Mouse (Mus musculus): Measurements from ENCODE around the gene Bptf. TPM values are rescaled to one million over a fixed set of nuclear protein-coding genes. Genes with fewer than 3 reads are reported as not detected.
"Not testable (repeated sequence)": the region's sequence is repeated elsewhere in the genome, so short reads cannot be mapped to it uniquely, and the experiment has no call there.

Gene Bptf
- polyA plus RNA-seq, 1 experiment from 2014 or later: 39.4 TPM

DNA sequence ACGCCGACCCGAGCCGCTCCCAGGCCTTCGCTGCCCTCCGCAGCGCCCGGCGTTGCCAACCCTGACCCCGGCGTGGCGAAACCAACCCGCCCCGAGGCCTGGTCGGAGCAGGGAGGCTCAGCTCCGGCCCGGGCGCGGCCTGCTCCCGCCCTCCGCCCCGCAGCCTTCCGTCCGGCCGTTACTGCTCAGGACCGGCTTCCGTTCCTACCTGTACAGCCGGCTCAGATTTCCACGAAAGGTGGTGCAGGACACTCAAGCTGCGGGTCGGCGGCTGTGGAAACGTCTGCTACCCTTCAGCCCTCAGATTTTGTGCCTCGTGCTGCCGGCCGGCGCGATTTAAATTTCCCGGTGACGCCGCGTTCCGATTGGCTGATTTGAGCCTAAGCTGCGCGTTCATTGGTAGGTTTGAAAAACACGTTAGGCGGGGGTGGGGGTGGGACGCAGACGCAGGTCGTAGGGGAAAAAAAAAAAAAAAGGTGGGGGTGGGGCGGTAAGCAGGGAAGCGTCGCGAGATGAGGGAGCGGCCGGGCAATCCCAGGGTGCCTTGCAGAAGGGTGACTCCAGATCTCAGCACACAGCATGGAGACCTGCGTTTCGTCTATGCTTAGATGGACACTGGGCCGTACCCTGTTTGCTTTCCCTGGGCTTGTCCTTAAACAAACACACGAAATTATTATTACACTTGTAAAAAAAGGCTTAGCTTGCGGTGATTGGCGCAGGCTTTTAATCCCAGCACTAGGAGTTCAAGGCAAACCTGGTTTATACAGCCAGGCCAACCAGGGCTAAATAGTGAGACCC is 132.6 kb downstream of the Bptf start, which contains the start of gene Kpna2:
Kpna2 (minus strand) TSS at position 391 of the 798 bp plus-strand sequence.
- H3K27me3 ChIP-seq: no peaks in the 10 kb centered on the region
- peaks cover 24% of the 10 kb centered on the region for H3K36me3 ChIP-seq
- under 1% methylated on average over 62 of the region's 62 CpGs for WGBS
- ATAC-seq (ENCODE audit: insufficient number of reproducible peaks, insufficient read depth, low FRiP score, low TSS enrichment): peak; percentile 85
- H3K4me3 ChIP-seq: peak within 1 kb of the TSS; percentile 100
- peak within 1 kb of the TSS; percentile 63 for H3K4me2 ChIP-seq (replicated peaks)
- H3K9ac ChIP-seq: peak within 1 kb of the TSS; percentile 97
- no peaks in the 10 kb centered on the region for H3K9me3 ChIP-seq
- 0 out of 2 replicates have a peak, but pooled peaks cover 5% of the 10 kb centered on the region for H3K4me1 ChIP-seq
- H3K27ac ChIP-seq: peak within 1 kb of the TSS; percentile 94

DNA sequence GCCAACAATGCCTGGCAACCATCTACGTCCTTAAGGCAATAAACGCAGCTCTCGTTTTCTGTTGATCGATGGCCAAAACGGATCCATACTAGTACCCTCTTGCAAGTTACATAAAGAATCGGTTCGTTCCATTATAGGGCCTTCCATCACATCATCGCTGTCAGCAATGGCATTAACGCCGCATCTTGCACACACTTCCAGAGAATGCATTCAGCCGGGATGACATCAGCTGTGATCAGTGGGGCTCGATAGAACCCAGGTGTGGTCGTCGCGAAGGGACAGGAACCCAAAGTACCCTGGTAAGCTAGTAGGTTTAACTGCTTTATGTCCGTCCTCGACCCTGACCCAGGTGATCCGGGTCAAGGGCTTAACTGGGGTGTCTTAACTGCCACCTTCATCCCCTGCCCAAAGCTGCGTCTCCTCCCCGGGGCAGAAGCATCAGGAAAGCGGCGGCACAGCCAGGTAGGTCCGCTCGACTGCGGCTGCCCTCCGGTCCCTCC is 133.2 kb downstream of the Bptf start:
- Histone ChIP-seq H3K27me3 (no peaks in the 10 kb centered on the region), H3K36me3 (peaks cover 29% of the 10 kb centered on the region), H3K9ac (peak overlapping the region; percentile 97), H3K4me1 (0 out of 2 replicates have a peak, but pooled peaks cover 5% of the 10 kb centered on the region), H3K4me3 (peak overlapping the region; percentile 100), H3K9me3 (no peaks in the 10 kb centered on the region), H3K4me2 (replicated peaks) (peak overlapping the region; percentile 63), H3K27ac (peak overlapping the region; percentile 94)
- WGBS: under 1% methylated on average over 25 of the region's 26 CpGs
- peak; percentile 16; the same call in 1 of the 2 replicates for ATAC-seq (ENCODE audit: insufficient number of reproducible peaks, insufficient read depth, low FRiP score, low TSS enrichment)

- peaks cover 35% of the 10 kb centered on the region for H3K36me3 ChIP-seq
- no peak for ATAC-seq (ENCODE audit: insufficient number of reproducible peaks, insufficient read depth, low FRiP score, low TSS enrichment)
- H3K4me2 ChIP-seq (replicated peaks): peak overlapping the region; percentile 63
- no peaks in the 10 kb centered on the region for H3K27me3 ChIP-seq
- H3K4me3 ChIP-seq: peak overlapping the region; percentile 100
- peak overlapping the region; percentile 97 for H3K9ac ChIP-seq
- H3K9me3 ChIP-seq: no peaks in the 10 kb centered on the region
- no peak overlapping the region for H3K27ac ChIP-seq
- WGBS: 15% methylated on average over 5 of the region's 5 CpGs
- H3K4me1 ChIP-seq: 0 out of 2 replicates have a peak, but pooled peaks cover 5% of the 10 kb centered on the region
These were observed 134.0 kb downstream of the Bptf start for GRCm38 (mm10) chr11:106997976-106998375.

DNA sequence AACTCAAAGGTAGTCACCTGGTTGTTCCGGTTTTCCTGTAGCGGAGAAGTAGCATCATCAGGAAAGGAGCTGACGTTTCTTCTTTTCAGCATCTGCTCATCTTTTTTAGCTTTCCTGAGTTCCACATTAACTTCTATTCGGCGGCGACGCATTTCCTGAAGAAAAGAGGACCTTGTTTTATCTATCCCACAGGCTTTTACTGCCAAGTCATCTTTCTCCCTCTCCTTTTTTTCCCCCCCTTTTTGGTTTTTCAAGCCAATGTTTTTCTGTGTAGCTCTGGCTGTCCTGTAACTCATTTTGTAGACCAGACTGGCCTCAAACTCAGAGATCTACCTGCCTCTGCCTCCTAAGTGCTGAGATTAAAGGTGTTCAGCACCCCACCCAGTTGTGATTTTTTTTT is 135.4 kb downstream of the Bptf start:
- Histone ChIP-seq H3K36me3 (peaks cover 45% of the 10 kb centered on the region), H3K4me2 (replicated peaks) (peak overlapping the region; percentile 63)
- not testable (repeated sequence) for H3K27ac ChIP-seq; H3K27me3 ChIP-seq; ATAC-seq (ENCODE audit: insufficient number of reproducible peaks, insufficient read depth, low FRiP score, low TSS enrichment); H3K9ac ChIP-seq; H3K9me3 ChIP-seq; H3K4me1 ChIP-seq; H3K4me3 ChIP-seq
- 94% methylated on average over 7 of the region's 7 CpGs for WGBS

- no peak overlapping the region for H3K4me2 ChIP-seq (replicated peaks)
- H3K9me3 ChIP-seq: no peaks in the 10 kb centered on the region
- peaks cover 62% of the 10 kb centered on the region for H3K36me3 ChIP-seq
- H3K27ac ChIP-seq: no peak overlapping the region
- H3K4me3 ChIP-seq: no peak overlapping the region
- H3K9ac ChIP-seq: no peak overlapping the region
- 0 out of 2 replicates have a peak, but pooled peaks cover 5% of the 10 kb centered on the region for H3K4me1 ChIP-seq
- 90% methylated on average over 3 of the region's 3 CpGs for WGBS
- no peak for ATAC-seq (ENCODE audit: insufficient number of reproducible peaks, insufficient read depth, low FRiP score, low TSS enrichment)
- H3K27me3 ChIP-seq: no peaks in the 10 kb centered on the region
These were observed 137.5 kb downstream of the Bptf start for GRCm38 (mm10) chr11:106994246-106995085.

DNA sequence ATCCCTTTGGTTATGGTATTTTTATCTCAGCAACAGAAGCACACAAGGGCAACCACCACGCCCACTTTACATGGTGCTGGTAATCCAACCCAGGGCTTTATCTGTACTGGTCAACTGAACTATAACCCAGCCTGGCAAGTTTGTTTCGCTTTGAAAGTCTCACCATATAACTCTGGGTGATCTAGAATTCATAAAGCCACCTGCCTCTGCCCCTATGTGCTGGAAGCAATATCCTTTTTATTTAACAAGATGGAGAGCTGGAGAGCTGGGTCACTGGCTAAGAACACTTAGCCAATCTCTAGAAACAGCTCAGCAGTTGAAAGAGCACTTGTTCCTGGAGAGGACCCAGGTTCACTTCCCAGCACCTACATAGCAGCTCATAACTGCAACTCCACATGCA is 144.5 kb downstream of the Bptf start:
- Histone ChIP-seq H3K27me3 (no peaks in the 10 kb centered on the region), H3K4me1 (no peaks in the 10 kb centered on the region), H3K27ac (no peak overlapping the region), H3K4me3 (no peak overlapping the region), H3K9ac (no peak overlapping the region), H3K36me3 (peaks cover 41% of the 10 kb centered on the region), H3K4me2 (replicated peaks) (no peak overlapping the region), H3K9me3 (no peaks in the 10 kb centered on the region)
- ATAC-seq (ENCODE audit: insufficient number of reproducible peaks, insufficient read depth, low FRiP score, low TSS enrichment): no peak
- WGBS: 92% methylated on average over 2 of the region's 2 CpGs

DNA sequence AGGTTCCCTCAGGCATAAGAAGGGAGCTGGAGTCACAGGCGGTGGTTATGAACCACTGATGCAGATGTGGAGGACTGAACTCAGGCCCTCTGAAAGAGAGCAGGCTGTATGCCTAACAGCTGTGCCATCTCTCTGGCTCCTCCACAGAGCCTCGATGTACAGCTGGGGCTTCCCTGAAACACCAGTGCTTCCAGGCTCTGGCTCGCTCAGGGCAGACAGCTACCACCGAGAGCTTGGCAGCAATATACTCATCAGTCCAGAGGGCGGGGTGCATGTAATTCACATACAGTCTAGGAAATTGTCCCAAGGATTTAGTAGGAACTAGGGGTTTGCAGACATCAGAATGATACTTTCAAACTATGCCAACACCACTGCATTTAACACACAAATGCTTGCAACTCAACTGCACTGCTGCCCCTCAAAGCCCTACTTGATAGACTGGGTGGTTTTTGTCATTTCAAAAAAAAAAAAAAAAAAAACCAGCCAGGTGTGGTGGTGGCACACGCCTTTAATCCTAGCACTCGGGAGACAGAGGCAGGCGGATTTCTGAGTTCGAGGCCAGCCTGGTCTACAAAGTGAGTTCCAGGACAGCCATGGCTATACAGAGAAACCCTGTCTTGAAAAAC is 145.8 kb downstream of the Bptf start:
- H3K9me3 ChIP-seq; H3K9ac ChIP-seq; H3K27ac ChIP-seq; H3K27me3 ChIP-seq; ATAC-seq (ENCODE audit: insufficient number of reproducible peaks, insufficient read depth, low FRiP score, low TSS enrichment); H3K4me3 ChIP-seq; H3K4me1 ChIP-seq; H3K4me2 ChIP-seq (replicated peaks): not testable (repeated sequence)
- 84% methylated on average over 9 of the region's 9 CpGs for WGBS
- peaks cover 31% of the 10 kb centered on the region for H3K36me3 ChIP-seq

Other genes with a start within 250 kb of the Bptf start
- gene Smurf2, start 211.4 kb downstream of the Bptf start, polyA plus RNA-seq (2016; fragmentation: Nextera tagmentation; extraction: Ambion mirVana): 16.5 and 18.0 TPM in 2 replicates
- gene Kpna2, start 132.6 kb downstream of the Bptf start, polyA plus RNA-seq (2016; fragmentation: Nextera tagmentation; extraction: Ambion mirVana): 417 and 444 TPM in 2 replicates
- gene 1810010H24Rik, start 106.4 kb downstream of the Bptf start, polyA plus RNA-seq (2016; fragmentation: Nextera tagmentation; extraction: Ambion mirVana): 1.6 and 2.3 TPM in 2 replicates
- 65.2 and 69.5 TPM in 2 replicates for gene Nol11, start 57.3 kb upstream of the Bptf start, polyA plus RNA-seq (2016; fragmentation: Nextera tagmentation; extraction: Ambion mirVana)